Mouse (Mus musculus) 3T3-L1 (cell line): ENCODE results near the gene Cdc42bpg.
"Not testable (repeated sequence)": the region's sequence is repeated elsewhere in the genome, so short reads cannot be mapped to it uniquely, and the experiment has no call there.

ENCODE experiments used
- DNase-seq: peaks from one replicate; pipeline ENCODE4 v3.0.0-alpha.2; 2015; ENCODE audit warnings: low read depth, low spot score

Gene Cdc42bpg

GRCm38 (mm10) chr19:6276426-6277421 is 29.5 kb upstream of the Cdc42bpg start, which contains the start of gene Ehd1:
TSS of gene Ehd1 (plus strand) at chr19:6276725.
- peak; percentile 98 for DNase-seq

- DNase-seq: peak; percentile 100
Measured at GRCm38 (mm10) chr19:6277661-6278438, 28.4 kb upstream of the Cdc42bpg start.

- DNase-seq: no peak
Measured at GRCm38 (mm10) chr19:6278439-6279073, 27.7 kb upstream of the Cdc42bpg start.

- no peak for DNase-seq
Measured at GRCm38 (mm10) chr19:6279481-6280144, 26.6 kb upstream of the Cdc42bpg start.

GRCm38 (mm10) chr19:6280554-6280953 is 25.7 kb upstream of the Cdc42bpg start:
- DNase-seq: no peak

- no peak for DNase-seq
Measured at GRCm38 (mm10) chr19:6281122-6282020, 24.9 kb upstream of the Cdc42bpg start.

- DNase-seq: no peak
Measured at GRCm38 (mm10) chr19:6283001-6283400, 23.3 kb upstream of the Cdc42bpg start.

GRCm38 (mm10) chr19:6284502-6284901 is 21.8 kb upstream of the Cdc42bpg start:
- no peak for DNase-seq

GRCm38 (mm10) chr19:6285226-6285625 is 21.0 kb upstream of the Cdc42bpg start:
- no peak for DNase-seq

GRCm38 (mm10) chr19:6285632-6286433 is 20.4 kb upstream of the Cdc42bpg start:
- no peak for DNase-seq

- no peak for DNase-seq
Measured at GRCm38 (mm10) chr19:6286434-6287401, 19.5 kb upstream of the Cdc42bpg start.

GRCm38 (mm10) chr19:6288236-6288894 is 17.9 kb upstream of the Cdc42bpg start:
- DNase-seq: no peak

- no peak for DNase-seq
Measured at GRCm38 (mm10) chr19:6289696-6290238, 16.5 kb upstream of the Cdc42bpg start.

- DNase-seq: not testable (repeated sequence)
Measured at GRCm38 (mm10) chr19:6290720-6291116, 15.5 kb upstream of the Cdc42bpg start.

- DNase-seq: peak; percentile 43
Measured at GRCm38 (mm10) chr19:6291117-6291781, 15.0 kb upstream of the Cdc42bpg start.

- no peak for DNase-seq
Measured at GRCm38 (mm10) chr19:6292262-6292661, 14.0 kb upstream of the Cdc42bpg start.

GRCm38 (mm10) chr19:6294301-6294700 is 12.0 kb upstream of the Cdc42bpg start:
- DNase-seq: no peak
